21 mouse cellular contexts compared by ENCODE assay signal in the genomic region with DNA sequence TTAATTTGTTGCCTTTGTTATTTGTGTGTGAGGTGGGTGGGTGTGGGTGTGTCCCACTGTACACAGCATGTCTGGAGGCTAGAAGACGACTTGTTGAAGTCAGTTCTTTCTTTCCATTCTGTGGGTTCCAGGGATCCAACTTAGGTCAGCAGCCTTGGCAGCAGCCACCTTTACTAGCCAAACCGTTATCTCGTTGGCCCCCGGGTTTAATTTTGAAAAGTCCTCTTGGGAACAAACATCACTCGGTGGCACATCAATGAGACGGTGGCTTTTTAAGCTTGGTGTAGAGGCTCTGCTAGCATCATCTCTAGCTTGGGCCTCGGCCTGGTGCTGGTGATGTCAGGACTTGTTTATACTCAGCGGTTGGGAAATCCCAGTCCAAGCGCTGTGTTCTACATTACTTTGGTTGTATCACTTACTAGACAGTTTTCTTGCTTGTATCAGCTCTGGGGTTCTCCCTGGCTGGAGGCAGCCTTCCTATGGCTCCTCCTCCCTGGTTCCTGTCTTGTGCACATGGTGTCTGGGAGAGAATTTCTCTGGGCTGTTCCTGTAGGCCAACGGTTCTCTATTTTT.
"Had no signal": no experiment of that assay in that cellular context is flagged by ENCODE, and none has a peak within 500 bp of the region (broad histone marks: within the 10 kb centered on the region; RNA-seq: fewer than 3 reads in every experiment).

No protein-coding gene starts in this region.

- H3K9ac ChIP-seq: kidney, embryonic 15.5 days; limb, embryonic 12.5 days; liver, embryonic 12.5 days; liver, embryonic 15.5 days; midbrain, embryonic 13.5 days; neural tube, embryonic 13.5 days; stomach, embryonic 15.5 days had no signal

- ATAC-seq: intestine, postnatal 0 days; liver, embryonic 12.5 days; midbrain, embryonic 13.5 days; midbrain, embryonic 16.5 days had no signal

- DNase-seq: kidney, postnatal 10 days; kidney, postnatal 36 days; layer of hippocampus, postnatal 36 days; liver; lung, adult 18-20 months; lung, postnatal 36 days; retina, postnatal 1 day; right cerebral cortex, postnatal 25 days; spleen, adult 18-20 months; thymus, postnatal 25 days had no signal

- H3K27me3 ChIP-seq: kidney, embryonic 15.5 days; liver, embryonic 15.5 days; stomach, embryonic 15.5 days had no signal

- H3K9me3 ChIP-seq: kidney, embryonic 15.5 days; liver, embryonic 12.5 days; liver, embryonic 15.5 days; midbrain, embryonic 13.5 days; neural tube, embryonic 13.5 days; stomach, embryonic 15.5 days had no signal

- H3K4me3 ChIP-seq: kidney, embryonic 15.5 days; left cerebral cortex, adult 2 months; limb, embryonic 12.5 days; liver, embryonic 12.5 days; liver, embryonic 15.5 days; midbrain, embryonic 13.5 days; myocyte; neural tube, embryonic 13.5 days; stomach, embryonic 15.5 days had no signal

- H3K4me1 ChIP-seq: kidney, embryonic 15.5 days; limb, embryonic 12.5 days; liver, embryonic 12.5 days; liver, embryonic 15.5 days; stomach, embryonic 15.5 days had no signal

- H3K27ac ChIP-seq: kidney, embryonic 15.5 days; left cerebral cortex, adult 2 months; limb, embryonic 12.5 days; liver, embryonic 12.5 days; liver, embryonic 15.5 days; midbrain, embryonic 13.5 days; neural tube, embryonic 13.5 days; stomach, embryonic 15.5 days had no signal

- H3K36me3 ChIP-seq: kidney, embryonic 15.5 days; limb, embryonic 12.5 days; liver, embryonic 12.5 days; liver, embryonic 15.5 days; midbrain, embryonic 13.5 days; neural tube, embryonic 13.5 days; stomach, embryonic 15.5 days had no signal

- H3K4me2 ChIP-seq: kidney, embryonic 15.5 days; limb, embryonic 12.5 days; liver, embryonic 12.5 days; liver, embryonic 15.5 days; midbrain, embryonic 13.5 days; neural tube, embryonic 13.5 days; stomach, embryonic 15.5 days had no signal
